Mouse (Mus musculus) ES-Bruce4 (cell line): ENCODE results near the gene Klrb1a.

Experiments used
- CTCF ChIP-seq: IDR thresholded peaks from one replicate; pipeline ENCODE4 v1.8.1; 2011; ENCODE audit warnings: low read depth, low read length
- POLR2A ChIP-seq: IDR thresholded peaks from one replicate; pipeline ENCODE4 v1.8.1; 2011; ENCODE audit warnings: low read length; ENCODE audit not compliant: insufficient read depth

- TF ChIP-seq CTCF (peak; percentile 56), POLR2A (no peak)
These were observed 39.2 kb downstream of the Klrb1a start for GRCm38 (mm10) chr6:128584070-128584660.
